Mouse (Mus musculus): ENCODE data around the gene Tbcb. TPM values are rescaled to one million over a fixed set of nuclear protein-coding genes. Genes with fewer than 3 reads are reported as not detected.
"Not testable (repeated sequence)": the region's sequence is repeated elsewhere in the genome, so short reads cannot be mapped to it uniquely, and the experiment has no call there.

Tbcb gene
- polyA plus RNA-seq, 1 experiment from 2014 or later: 190 TPM

DNA sequence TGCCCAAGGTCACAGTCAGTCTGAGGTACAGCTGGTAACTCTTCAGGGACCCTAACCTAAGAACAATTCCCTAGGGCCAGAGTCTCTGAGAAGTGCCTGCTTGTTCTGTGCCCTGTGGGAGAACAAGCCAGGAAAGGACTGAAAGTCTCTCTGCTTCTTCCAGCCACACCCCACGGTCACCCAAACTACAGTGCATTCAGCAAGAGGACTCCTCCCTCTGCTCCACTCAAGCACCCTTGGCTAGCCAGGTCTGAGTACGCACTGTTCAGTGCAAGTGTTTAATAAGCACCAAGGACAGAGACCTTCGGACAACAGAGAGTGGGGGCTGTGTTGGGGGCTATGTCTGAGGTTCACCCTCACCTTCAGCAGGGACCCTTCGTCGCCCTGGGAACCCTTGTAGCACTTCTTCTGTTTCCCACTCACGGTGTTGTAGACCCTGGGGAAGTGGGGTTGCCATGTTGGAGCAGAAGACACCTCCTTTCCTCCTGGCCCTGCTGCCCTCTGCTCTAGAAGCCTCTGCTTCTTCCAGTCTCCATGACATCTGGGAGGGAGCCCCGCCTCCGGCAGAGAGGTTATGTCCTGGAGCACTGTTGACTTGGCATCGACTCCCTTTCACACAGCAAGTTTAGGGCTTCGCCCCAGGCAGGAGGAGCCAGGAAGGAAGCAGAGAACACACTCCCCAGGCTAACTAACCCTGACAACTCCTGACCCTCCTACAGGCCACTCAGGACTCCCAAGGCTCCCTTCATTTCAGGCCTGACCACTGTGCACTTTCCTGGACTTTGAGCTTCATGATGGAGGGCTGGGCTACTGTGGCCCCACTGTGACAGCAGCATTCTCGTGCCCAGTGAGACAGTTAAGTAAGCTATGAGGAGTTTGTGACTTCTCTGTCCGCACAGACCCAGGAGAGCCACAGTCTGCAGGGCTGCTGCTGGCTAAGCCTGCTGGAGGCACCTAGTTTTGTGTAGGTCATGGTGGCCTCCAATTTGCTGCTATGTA is 20.2 kb upstream of the Tbcb start:
- no peaks in the 10 kb centered on the region for H3K27me3 ChIP-seq
- no peak overlapping the region for H3K27ac ChIP-seq
- no peak overlapping the region for H3K4me3 ChIP-seq (replicated peaks)
- no peaks in the 10 kb centered on the region for H3K4me1 ChIP-seq
- H3K36me3 ChIP-seq: peaks cover 20% of the 10 kb centered on the region; the same call in 1 of the 2 replicates
- 84% methylated on average over 12 of the region's 12 CpGs for WGBS
- no peak overlapping the region for H3K4me2 ChIP-seq
- H3K9ac ChIP-seq: no peak overlapping the region
- H3K9me3 ChIP-seq (replicated peaks): no peaks in the 10 kb centered on the region
- ATAC-seq (replicated peaks; ENCODE audit: low FRiP score): no peak

DNA sequence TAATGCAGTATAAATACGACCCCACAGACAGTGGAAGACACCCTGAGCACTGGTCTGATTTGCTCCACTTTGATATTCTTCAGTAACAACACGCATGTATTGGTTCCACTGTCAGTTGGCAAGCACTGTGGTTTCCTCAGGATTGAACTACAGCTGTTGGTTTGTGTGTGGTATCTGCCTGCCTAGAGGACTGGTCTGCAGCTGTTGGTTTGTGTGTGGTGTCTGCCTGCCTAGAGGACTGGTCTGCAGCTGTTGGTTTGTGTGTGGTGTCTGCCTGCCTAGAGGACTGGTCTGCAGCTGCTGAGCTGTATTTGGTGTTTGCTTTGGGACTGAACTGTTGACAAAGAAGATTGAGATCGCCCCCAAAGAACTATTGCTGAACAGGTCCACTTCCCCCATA is 5.3 kb upstream of the Tbcb start:
- Histone ChIP-seq H3K4me1 (peaks cover 13% of the 10 kb centered on the region), H3K36me3 (peaks cover 41% of the 10 kb centered on the region)
- not testable (repeated sequence) for H3K4me2 ChIP-seq; H3K27me3 ChIP-seq; H3K9ac ChIP-seq; H3K9me3 ChIP-seq (replicated peaks); H3K4me3 ChIP-seq (replicated peaks); H3K27ac ChIP-seq; ATAC-seq (replicated peaks; ENCODE audit: low FRiP score)
- WGBS: 92% methylated on average over 3 of the region's 3 CpGs

DNA sequence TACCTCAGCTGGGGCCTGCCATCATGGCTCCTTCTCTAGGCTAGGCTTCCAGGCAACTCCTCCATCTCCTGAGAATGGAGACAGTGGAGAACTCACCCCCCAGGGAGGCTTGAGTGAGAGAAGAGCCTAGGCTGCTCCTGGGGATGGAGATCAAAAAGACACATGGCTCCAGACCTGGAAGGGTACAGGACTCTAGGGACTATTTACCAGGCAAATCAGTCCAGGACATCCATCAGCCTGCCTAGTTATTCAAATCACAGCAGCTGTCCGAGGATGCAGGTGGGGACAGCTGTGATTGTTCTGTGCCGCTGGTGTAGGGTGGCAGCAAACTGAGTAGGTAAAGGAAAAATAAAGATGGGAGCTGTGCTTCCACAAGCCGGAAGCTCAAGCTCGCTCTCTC is 3.6 kb upstream of the Tbcb start, which contains the start of gene Ovol3:
TSS of gene Ovol3 (minus strand) at position 101 of the 400 bp plus-strand sequence.
- 92% methylated on average over 4 of the region's 4 CpGs for WGBS
- Histone ChIP-seq H3K9me3 (replicated peaks) (no peaks in the 10 kb centered on the region), H3K4me3 (replicated peaks) (no peak within 1 kb of the TSS), H3K4me2 (no peak within 1 kb of the TSS), H3K4me1 (peaks cover 19% of the 10 kb centered on the region), H3K27ac (no peak within 1 kb of the TSS), H3K36me3 (peaks cover 27% of the 10 kb centered on the region), H3K9ac (no peak within 1 kb of the TSS), H3K27me3 (no peaks in the 10 kb centered on the region)
- ATAC-seq (replicated peaks; ENCODE audit: low FRiP score): no peak

DNA sequence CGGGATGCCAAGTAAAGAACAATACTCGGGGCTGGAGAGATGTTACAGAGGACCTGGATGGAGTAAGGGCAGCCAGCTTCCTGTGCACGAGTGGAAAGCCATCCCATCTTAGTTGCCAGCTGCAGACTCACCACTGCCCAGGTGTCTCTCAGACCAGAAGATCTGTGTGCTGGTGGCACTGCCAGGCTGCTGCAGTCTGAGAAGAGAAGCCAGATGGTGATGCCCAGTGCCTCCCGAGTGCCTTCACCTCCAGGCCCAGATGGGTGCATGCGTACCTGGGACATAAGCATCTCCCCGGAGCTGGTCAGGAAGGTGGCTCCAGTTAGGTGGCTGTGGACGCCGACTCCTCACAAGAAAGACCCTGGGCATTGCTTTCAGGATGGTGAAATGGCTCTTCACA is 3.0 kb upstream of the Tbcb start:
- peaks cover 30% of the 10 kb centered on the region for H3K36me3 ChIP-seq
- WGBS: 92% methylated on average over 8 of the region's 8 CpGs
- no peak overlapping the region for H3K4me2 ChIP-seq
- ATAC-seq (replicated peaks; ENCODE audit: low FRiP score): no peak
- H3K4me1 ChIP-seq: peaks cover 22% of the 10 kb centered on the region
- H3K27me3 ChIP-seq: no peaks in the 10 kb centered on the region
- no peaks in the 10 kb centered on the region for H3K9me3 ChIP-seq (replicated peaks)
- H3K4me3 ChIP-seq (replicated peaks): no peak overlapping the region
- no peak overlapping the region for H3K9ac ChIP-seq
- H3K27ac ChIP-seq: no peak overlapping the region

DNA sequence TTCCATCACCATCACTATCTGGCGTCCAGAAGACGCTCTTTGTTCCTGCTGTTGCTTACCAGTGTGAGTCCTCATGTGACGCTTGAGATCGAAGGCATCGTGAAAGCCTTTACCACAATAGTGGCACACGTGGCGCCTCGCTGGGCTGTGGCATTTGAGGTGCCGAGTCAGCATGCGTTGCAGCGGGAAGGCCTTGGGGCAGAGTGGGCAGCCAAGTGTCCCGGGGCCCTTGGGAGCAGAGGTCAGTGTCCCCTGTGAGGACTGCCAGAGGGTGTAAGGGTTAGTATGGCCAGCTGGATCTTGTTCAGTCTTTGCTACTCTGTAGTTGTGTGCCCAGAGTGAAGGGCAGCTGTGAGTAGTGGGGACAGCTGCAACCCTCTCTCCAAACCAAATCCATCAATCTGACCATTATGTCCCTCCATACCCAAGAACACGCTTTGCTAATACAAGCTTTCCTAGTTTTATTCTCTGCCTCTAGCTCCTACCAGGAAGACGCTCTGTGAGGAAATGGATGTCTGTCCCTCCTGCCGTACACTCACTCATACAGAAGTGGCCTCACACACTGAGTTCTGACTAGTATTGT is 2.3 kb upstream of the Tbcb start:
- Histone ChIP-seq H3K9me3 (replicated peaks) (no peaks in the 10 kb centered on the region), H3K4me2 (no peak overlapping the region), H3K4me3 (replicated peaks) (no peak overlapping the region), H3K27ac (no peak overlapping the region), H3K4me1 (peaks cover 22% of the 10 kb centered on the region), H3K27me3 (no peaks in the 10 kb centered on the region), H3K9ac (no peak overlapping the region), H3K36me3 (peaks cover 30% of the 10 kb centered on the region)
- ATAC-seq (replicated peaks; ENCODE audit: low FRiP score): no peak
- WGBS: 87% methylated on average over 15 of the region's 15 CpGs

DNA sequence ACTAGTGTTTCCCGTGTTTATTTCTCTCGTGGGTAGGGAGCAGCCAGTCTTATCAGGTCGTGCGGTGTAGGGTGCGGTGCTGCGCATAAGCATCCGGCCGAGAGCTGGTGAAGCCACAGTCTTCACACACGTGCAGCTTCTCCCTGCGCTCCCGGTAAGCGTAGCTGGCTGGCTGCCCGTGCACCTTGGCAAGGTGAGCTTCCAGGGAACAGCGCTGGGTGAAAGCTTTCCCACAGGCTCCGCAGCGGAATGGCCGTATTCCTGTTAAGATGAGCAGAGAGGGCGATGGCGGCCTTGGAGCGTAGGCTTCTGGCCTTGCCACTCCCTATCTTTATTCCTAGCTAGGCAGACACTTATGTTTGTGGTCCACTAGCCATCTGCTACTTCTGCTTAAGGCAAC is 1.3 kb upstream of the Tbcb start:
- Histone ChIP-seq H3K36me3 (peaks cover 37% of the 10 kb centered on the region), H3K9me3 (replicated peaks) (no peaks in the 10 kb centered on the region), H3K27me3 (no peaks in the 10 kb centered on the region), H3K4me1 (peaks cover 22% of the 10 kb centered on the region), H3K4me2 (peak overlapping the region; percentile 84), H3K4me3 (replicated peaks) (peak overlapping the region; percentile 83), H3K9ac (no peak overlapping the region), H3K27ac (no peak overlapping the region)
- no peak for ATAC-seq (replicated peaks; ENCODE audit: low FRiP score)
- WGBS: 88% methylated on average over 20 of the region's 20 CpGs

DNA sequence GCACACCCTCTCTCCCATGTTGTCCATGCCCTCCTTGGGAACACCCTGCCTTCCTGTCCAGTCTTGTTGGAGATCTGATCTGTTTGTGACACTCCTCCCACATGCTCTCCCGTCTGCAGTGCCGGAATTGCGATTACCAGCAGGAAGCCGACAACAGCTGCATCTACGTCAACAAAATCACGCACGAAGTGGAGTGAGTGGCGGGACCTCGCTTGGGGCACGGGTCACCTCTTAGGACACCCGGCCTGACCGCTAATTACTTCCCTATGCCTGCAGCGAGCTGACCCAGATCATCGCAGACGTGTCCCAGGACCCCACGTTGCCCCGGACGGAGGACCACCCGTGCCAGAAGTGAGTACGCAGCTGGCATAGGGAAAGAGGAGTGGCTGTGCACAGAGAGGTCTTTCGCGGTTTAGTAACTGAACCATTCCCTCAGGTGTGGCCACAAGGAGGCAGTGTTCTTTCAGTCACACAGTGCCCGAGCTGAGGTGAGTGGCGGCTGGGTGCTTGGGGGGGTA is 618 bp upstream of the Tbcb start:
- 4% methylated on average over 24 of the region's 24 CpGs for WGBS
- Histone ChIP-seq H3K36me3 (peaks cover 44% of the 10 kb centered on the region), H3K27me3 (no peaks in the 10 kb centered on the region), H3K9me3 (replicated peaks) (no peaks in the 10 kb centered on the region), H3K9ac (peak overlapping the region; percentile 77), H3K4me1 (peaks cover 22% of the 10 kb centered on the region), H3K27ac (peak overlapping the region; percentile 97), H3K4me3 (replicated peaks) (peak overlapping the region; percentile 83), H3K4me2 (peak overlapping the region; percentile 84)
- ATAC-seq (replicated peaks; ENCODE audit: low FRiP score): peak; percentile 41

DNA sequence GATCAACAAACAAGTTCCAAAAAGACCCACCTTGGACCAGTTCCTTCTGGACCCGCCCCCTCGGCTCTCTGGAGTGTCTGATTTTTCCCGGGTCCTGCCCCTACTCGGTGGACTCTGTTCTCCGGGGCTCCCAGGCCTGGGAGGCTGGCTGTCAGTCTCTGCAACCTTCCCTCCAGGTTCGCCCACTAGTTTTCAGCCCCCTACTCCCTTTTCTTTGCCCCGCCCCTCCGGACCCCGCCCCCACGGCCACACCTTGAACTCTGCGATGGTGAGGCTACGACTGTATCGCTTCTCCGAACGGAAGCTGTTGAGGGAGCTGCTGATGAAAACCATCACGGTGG is 774 bp downstream of the Tbcb start:
- no peak; the same call in 1 of the 2 replicates for ATAC-seq (replicated peaks; ENCODE audit: low FRiP score)
- peak overlapping the region; percentile 83 for H3K4me3 ChIP-seq (replicated peaks)
- H3K9me3 ChIP-seq (replicated peaks): no peaks in the 10 kb centered on the region
- peak overlapping the region; percentile 84 for H3K4me2 ChIP-seq
- H3K36me3 ChIP-seq: peaks cover 58% of the 10 kb centered on the region
- peak overlapping the region; percentile 97 for H3K27ac ChIP-seq
- under 1% methylated on average over 16 of the region's 16 CpGs for WGBS
- peaks cover 22% of the 10 kb centered on the region for H3K4me1 ChIP-seq
- H3K9ac ChIP-seq: peak overlapping the region; percentile 53
- no peaks in the 10 kb centered on the region for H3K27me3 ChIP-seq

DNA sequence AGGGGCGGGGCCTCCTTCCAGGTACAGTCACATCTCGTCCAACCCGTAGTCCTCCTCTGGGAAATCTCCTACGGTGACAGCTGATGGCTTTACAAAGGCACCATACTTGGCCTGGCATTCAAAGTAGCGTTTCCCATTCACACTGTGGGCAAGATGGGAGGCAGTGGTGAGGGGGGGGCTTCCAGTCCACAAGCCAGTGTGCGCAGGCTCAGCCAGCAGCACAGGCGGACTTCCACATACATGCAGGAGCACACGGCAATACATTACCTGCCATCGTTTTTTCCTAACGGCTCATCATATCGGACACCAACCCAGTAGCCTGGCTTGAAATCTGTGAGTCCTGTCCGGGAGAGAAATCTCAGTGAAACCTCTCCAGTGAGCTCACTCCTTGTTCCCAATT is 7.9 kb downstream of the Tbcb start:
- WGBS: 93% methylated on average over 12 of the region's 12 CpGs
- H3K36me3 ChIP-seq: peaks cover 64% of the 10 kb centered on the region

DNA sequence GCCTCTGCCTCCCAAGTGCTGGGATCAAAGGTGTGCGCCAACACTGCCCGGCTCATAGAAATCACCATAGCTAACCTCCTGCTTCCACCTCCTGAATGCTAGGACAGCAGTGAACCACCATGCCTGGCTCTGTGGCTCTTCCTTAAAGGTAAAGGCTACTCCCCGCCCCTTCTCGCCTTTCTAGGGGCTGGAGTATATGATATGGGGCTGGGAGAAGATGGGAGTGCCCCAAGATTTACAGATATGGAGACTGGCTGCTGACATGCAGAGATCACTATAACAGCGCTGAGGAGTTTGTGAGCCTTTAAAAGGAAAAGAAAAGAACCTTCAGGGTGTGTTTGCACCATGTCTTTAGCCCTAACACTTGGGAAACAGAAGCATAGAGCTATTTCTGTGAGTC is 9.9 kb downstream of the Tbcb start:
- 90% methylated on average over 5 of the region's 5 CpGs for WGBS
- no peak for ATAC-seq (replicated peaks; ENCODE audit: low FRiP score)
- H3K9me3 ChIP-seq (replicated peaks): no peaks in the 10 kb centered on the region
- H3K9ac ChIP-seq: no peak overlapping the region
- no peaks in the 10 kb centered on the region for H3K27me3 ChIP-seq
- H3K4me1 ChIP-seq: peaks cover 11% of the 10 kb centered on the region; the same call in 1 of the 2 replicates
- no peak overlapping the region for H3K4me2 ChIP-seq
- H3K36me3 ChIP-seq: peaks cover 46% of the 10 kb centered on the region
- no peak overlapping the region for H3K27ac ChIP-seq
- no peak overlapping the region for H3K4me3 ChIP-seq (replicated peaks)

More for the DNA sequence above, 7.9 kb downstream of the Tbcb start:
- Histone ChIP-seq H3K9ac (no peak overlapping the region), H3K4me2 (no peak overlapping the region), H3K27ac (no peak overlapping the region), H3K4me1 (peaks cover 7% of the 10 kb centered on the region; the same call in 1 of the 2 replicates), H3K27me3 (no peaks in the 10 kb centered on the region), H3K4me3 (replicated peaks) (no peak overlapping the region), H3K9me3 (replicated peaks) (no peaks in the 10 kb centered on the region)
- no peak for ATAC-seq (replicated peaks; ENCODE audit: low FRiP score)

DNA sequence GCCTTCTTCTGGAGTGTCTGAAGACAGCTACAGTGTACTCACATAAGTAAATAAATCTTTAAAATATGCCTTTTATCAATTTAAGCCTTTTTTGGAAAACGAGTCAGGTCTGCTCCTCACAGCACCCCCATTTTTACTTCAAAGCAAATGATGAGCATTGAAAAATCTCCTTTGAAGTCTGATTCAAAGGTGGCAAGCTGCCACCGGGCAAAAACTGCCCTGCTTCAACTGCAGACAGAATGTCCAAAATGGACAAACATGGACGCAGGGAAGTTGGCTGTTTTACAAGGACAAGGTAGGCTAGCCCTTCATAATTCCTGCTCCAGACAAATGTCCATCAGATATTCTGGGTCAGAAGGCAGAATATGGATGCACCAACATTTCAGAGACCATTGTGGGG is 10.6 kb downstream of the Tbcb start:
- Histone ChIP-seq H3K4me3 (replicated peaks) (no peak overlapping the region), H3K36me3 (peaks cover 38% of the 10 kb centered on the region), H3K27me3 (no peaks in the 10 kb centered on the region), H3K27ac (no peak overlapping the region), H3K9me3 (replicated peaks) (no peaks in the 10 kb centered on the region), H3K9ac (no peak overlapping the region), H3K4me1 (peaks cover 17% of the 10 kb centered on the region), H3K4me2 (no peak overlapping the region)
- 87% methylated on average over 3 of the region's 3 CpGs for WGBS
- ATAC-seq (replicated peaks; ENCODE audit: low FRiP score): no peak

DNA sequence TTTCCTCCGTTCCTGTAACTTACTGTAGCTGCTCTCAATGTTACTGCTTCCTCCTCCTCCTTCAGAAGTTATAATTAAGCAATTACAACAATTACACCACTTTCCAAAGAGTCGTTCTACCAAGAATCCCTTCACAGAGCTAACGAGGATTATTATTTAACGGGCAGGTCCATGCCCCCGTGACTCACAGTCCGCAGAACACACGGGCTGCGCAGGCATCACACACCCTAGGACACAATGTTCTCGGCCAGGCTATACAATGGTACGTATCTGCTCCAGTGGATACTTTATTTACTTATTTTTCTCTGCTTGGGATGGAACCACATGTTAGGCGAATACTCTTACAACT is 12.1 kb downstream of the Tbcb start:
- H3K9me3 ChIP-seq (replicated peaks): no peaks in the 10 kb centered on the region
- H3K4me2 ChIP-seq: peak overlapping the region; percentile 86
- no peak for ATAC-seq (replicated peaks; ENCODE audit: low FRiP score)
- peak overlapping the region; percentile 73 for H3K27ac ChIP-seq
- peak overlapping the region; percentile 55 for H3K9ac ChIP-seq
- H3K4me1 ChIP-seq: peaks cover 18% of the 10 kb centered on the region
- peaks cover 24% of the 10 kb centered on the region for H3K36me3 ChIP-seq
- H3K4me3 ChIP-seq (replicated peaks): peak overlapping the region; percentile 51
- WGBS: 14% methylated on average over 11 of the region's 11 CpGs
- no peaks in the 10 kb centered on the region for H3K27me3 ChIP-seq

Data from kidney, embryonic 15.5 days (tissue).